Mouse (Mus musculus) intestine, embryonic 14.5 days (tissue): ENCODE measurements at regions not wholly inside any gene's neighbourhood (a gene's known extent, or its start where the extent isn't known, plus 50 kb on each side); places are given as distances from the start of the nearest gene placed in this dataset.
"Not testable (repeated sequence)": the region's sequence is repeated elsewhere in the genome, so short reads cannot be mapped to it uniquely, and the experiment has no call there.

Experiments used
- ATAC-seq: fragments of 200-750 bp; cut with Nextera tagmentation; replicated peaks from 2 replicates; pipeline ENCODE4 v1.8.0; 2017; ENCODE audit warnings: low read depth, moderate number of reproducible peaks, moderate TSS enrichment, moderate library complexity; ENCODE audit not compliant: low FRiP score, low TSS enrichment
- DNase-seq: peaks from one replicate; pipeline ENCODE4 v3.0.0-alpha.2; 2018; ENCODE audit warnings: low spot score
- H3K27ac ChIP-seq: fragments of 300-500 bp; sonication (generic); 2 replicates; pipeline ENCODE4 v1.5.1; 2014; ENCODE audit warnings: low read depth, mild to moderate bottlenecking, control low read depth
- H3K27me3 ChIP-seq: fragments of 300-500 bp; sonication (generic); replicated peaks from 2 replicates; pipeline ENCODE4 v1.6.1; 2014; ENCODE audit warnings: low read length, control low read depth; ENCODE audit not compliant: control insufficient read depth, insufficient read depth
- H3K36me3 ChIP-seq: fragments of 300-500 bp; sonication (generic); 2 replicates; pipeline ENCODE4 v1.6.1; 2014; ENCODE audit warnings: low read length, control low read depth; ENCODE audit not compliant: control insufficient read depth, insufficient read depth
- H3K4me1 ChIP-seq: fragments of 300-500 bp; sonication (generic); replicated peaks from 2 replicates; pipeline ENCODE4 v1.6.1; 2014; ENCODE audit warnings: low read length, control low read depth, mixed read lengths; ENCODE audit not compliant: control insufficient read depth, insufficient read depth
- H3K4me2 ChIP-seq: fragments of 300-500 bp; sonication (generic); 2 replicates; pipeline ENCODE4 v1.6.1; 2014; ENCODE audit warnings: low read length
- H3K4me3 ChIP-seq: fragments of 300-500 bp; sonication (generic); 2 replicates; pipeline ENCODE4 v1.5.1; 2014; ENCODE audit warnings: low read depth, low read length, control low read depth, mixed read lengths
- H3K9ac ChIP-seq: fragments of 300-500 bp; sonication (generic); 2 replicates; pipeline ENCODE4 v1.6.1; 2014; ENCODE audit warnings: mild to moderate bottlenecking, low read length
- H3K9me3 ChIP-seq: fragments of 300-500 bp; sonication (generic); 2 replicates; pipeline ENCODE4 v1.6.1; 2016; ENCODE audit warnings: low read length, control low read depth; ENCODE audit not compliant: control insufficient read depth
- WGBS: fragments of 180-500 bp; shearing (Covaris S2); extraction: QIAGEN DNeasy Blood & Tissue Kit; methylation state at CpG from one replicate; pipeline ENCODE4 v1.1.7; 2014; 5-methylcytosine and 5-hydroxymethylcytosine counted together

GRCm38 (mm10) chr13:102025547-102025946 is 257.5 kb upstream of the Pik3r1 start:
- 90% methylated on average over 2 of the region's 2 CpGs for WGBS
- not testable (repeated sequence) for H3K27me3 ChIP-seq, ATAC-seq, H3K4me3 ChIP-seq, H3K4me2 ChIP-seq, DNase-seq, H3K9ac ChIP-seq, H3K27ac ChIP-seq, H3K4me1 ChIP-seq, H3K36me3 ChIP-seq, H3K9me3 ChIP-seq

DNA sequence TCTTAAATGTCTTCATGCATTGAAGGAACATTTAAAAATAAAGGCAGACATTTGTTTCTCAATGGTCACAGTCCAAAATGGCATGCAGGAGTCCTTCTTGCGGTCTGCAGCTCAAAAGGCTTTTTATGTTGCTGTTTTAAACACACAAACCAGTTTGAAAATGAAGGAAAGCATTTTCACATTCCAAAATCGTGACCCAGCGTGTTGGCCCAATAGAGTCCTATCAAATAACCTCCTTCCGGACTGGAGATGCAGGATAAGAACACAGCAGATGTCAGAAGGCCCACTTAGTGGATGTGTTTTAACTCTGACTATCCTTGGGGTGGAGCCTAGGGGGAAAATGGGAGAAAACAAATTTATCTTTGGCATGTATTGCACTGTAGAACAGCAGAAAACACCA is 263.4 kb upstream of the Pik3r1 start:
- no peak overlapping the region for H3K27ac ChIP-seq
- no peak overlapping the region for H3K4me3 ChIP-seq
- no peak for ATAC-seq
- peaks cover 8% of the 10 kb centered on the region for H3K4me1 ChIP-seq
- H3K27me3 ChIP-seq: no peaks in the 10 kb centered on the region
- H3K9me3 ChIP-seq: no peaks in the 10 kb centered on the region
- no peak overlapping the region for H3K4me2 ChIP-seq
- WGBS: 85% methylated on average over 4 of the region's 4 CpGs
- H3K36me3 ChIP-seq: no peaks in the 10 kb centered on the region
- no peak overlapping the region for H3K9ac ChIP-seq
- DNase-seq: no peak

DNA sequence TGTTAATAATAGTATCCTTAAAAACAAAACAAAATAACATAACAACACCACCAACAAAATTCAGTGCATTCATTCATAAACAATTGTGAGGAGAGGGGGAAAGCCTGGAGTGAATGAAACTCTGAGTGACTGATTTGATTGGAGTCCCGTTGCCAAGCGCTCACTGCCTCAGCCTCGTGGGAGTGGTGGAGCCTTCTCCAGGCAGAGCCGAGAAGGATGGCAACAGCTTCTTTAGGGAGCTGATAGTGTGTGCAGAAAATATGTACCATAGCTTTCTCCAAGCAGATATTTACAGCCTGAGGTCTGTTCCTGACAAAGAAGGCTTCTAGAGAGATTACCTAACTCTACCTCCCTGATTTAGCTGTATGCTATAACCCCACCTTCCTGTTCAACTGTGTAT is 266.5 kb upstream of the Pik3r1 start:
- Histone ChIP-seq H3K27ac (no peak overlapping the region), H3K9ac (no peak overlapping the region), H3K4me1 (peaks cover 8% of the 10 kb centered on the region), H3K4me2 (no peak overlapping the region), H3K27me3 (no peaks in the 10 kb centered on the region), H3K4me3 (no peak overlapping the region), H3K9me3 (no peaks in the 10 kb centered on the region), H3K36me3 (no peaks in the 10 kb centered on the region)
- no peak for DNase-seq
- ATAC-seq: no peak
- 27% methylated on average over 4 of the region's 4 CpGs for WGBS

GRCm38 (mm10) chr13:102036001-102036400 is 268.0 kb upstream of the Pik3r1 start:
- Histone ChIP-seq H3K9ac (no peak overlapping the region), H3K27ac (no peak overlapping the region), H3K4me2 (no peak overlapping the region), H3K9me3 (no peaks in the 10 kb centered on the region), H3K4me3 (no peak overlapping the region), H3K4me1 (peaks cover 8% of the 10 kb centered on the region), H3K36me3 (no peaks in the 10 kb centered on the region), H3K27me3 (no peaks in the 10 kb centered on the region)
- ATAC-seq: no peak
- no peak for DNase-seq
- 78% methylated on average over 5 of the region's 5 CpGs for WGBS

DNA sequence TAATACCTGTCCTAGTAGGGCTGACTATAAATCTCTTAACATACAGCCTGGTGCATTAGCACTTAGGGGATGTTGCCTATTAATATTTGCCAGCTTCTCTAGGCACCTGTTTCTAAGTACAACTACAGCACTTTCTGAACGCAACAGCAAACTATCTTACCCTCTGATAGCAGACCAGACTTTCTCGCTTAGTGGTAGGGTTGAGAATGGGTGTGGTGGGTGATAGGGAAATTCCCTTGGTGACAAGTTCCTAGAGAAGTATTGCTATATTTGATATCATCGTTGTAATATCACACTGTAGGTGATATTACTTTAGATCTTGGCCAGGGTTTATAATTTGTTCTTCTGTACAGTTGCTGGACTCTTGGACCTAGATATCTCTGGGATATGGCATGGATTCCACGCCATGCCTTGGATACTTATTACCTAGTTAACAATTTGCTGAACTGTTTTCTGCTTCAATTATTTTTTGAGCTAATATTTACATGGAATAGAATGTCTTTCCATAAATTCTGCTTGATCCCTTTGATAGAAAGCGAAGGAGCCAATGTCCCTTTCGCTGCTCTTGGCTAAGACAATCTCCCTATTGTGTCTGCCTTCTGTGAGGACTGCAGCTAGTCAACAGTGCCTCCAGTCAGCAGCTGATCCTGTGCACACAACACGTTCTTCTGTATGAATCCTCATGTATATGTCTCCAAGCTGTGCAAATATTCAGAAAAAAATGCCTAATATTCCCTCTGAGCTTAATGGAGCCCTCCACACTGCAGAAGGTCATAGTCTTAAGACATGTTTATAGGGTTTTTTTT is 269.0 kb upstream of the Pik3r1 start:
- no peak for ATAC-seq
- no peak for DNase-seq
- no peak overlapping the region for H3K9ac ChIP-seq
- H3K4me3 ChIP-seq: no peak overlapping the region
- 68% methylated on average over 7 of the region's 7 CpGs for WGBS
- H3K27me3 ChIP-seq: no peaks in the 10 kb centered on the region
- no peak overlapping the region for H3K27ac ChIP-seq
- H3K36me3 ChIP-seq: no peaks in the 10 kb centered on the region
- H3K4me1 ChIP-seq: peaks cover 8% of the 10 kb centered on the region
- H3K9me3 ChIP-seq: no peaks in the 10 kb centered on the region
- H3K4me2 ChIP-seq: no peak overlapping the region

GRCm38 (mm10) chr13:102060213-102060612 is 292.2 kb upstream of the Pik3r1 start:
- no peak for DNase-seq
- H3K4me2 ChIP-seq: no peak overlapping the region
- H3K9me3 ChIP-seq: no peaks in the 10 kb centered on the region
- no peaks in the 10 kb centered on the region for H3K4me1 ChIP-seq
- H3K36me3 ChIP-seq: no peaks in the 10 kb centered on the region
- H3K9ac ChIP-seq: no peak overlapping the region
- no peaks in the 10 kb centered on the region for H3K27me3 ChIP-seq
- WGBS: 89% methylated on average over 3 of the region's 3 CpGs
- no peak overlapping the region for H3K4me3 ChIP-seq
- no peak overlapping the region for H3K27ac ChIP-seq
- no peak for ATAC-seq

GRCm38 (mm10) chr13:102064590-102065273 is 296.7 kb upstream of the Pik3r1 start:
- Histone ChIP-seq H3K36me3 (no peaks in the 10 kb centered on the region), H3K4me2 (no peak overlapping the region), H3K9me3 (no peaks in the 10 kb centered on the region), H3K9ac (no peak overlapping the region), H3K4me1 (no peaks in the 10 kb centered on the region), H3K27me3 (no peaks in the 10 kb centered on the region), H3K27ac (no peak overlapping the region), H3K4me3 (no peak overlapping the region)
- DNase-seq: peak; percentile 65
- ATAC-seq: peak; percentile 93
- WGBS: 27% methylated on average over 7 of the region's 7 CpGs

DNA sequence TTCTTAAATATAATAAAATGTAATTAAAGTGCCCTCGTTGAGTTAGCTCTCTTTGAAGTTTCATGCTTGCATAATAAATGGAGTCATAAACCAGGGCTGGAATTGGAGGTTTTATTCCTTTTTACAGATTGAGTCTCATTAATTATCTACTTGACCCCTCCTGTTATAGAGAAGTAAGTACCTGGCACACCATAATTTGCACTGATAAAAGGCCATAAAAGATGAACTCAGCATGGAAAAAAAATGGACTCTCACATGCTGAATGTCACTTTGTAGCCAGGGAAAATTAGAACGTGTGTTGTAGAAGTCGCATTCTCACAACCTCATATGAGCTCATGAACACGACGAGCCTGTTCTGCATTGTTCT is 297.2 kb upstream of the Pik3r1 start:
- no peak overlapping the region for H3K4me2 ChIP-seq
- no peak overlapping the region for H3K9ac ChIP-seq
- H3K9me3 ChIP-seq: no peaks in the 10 kb centered on the region
- H3K27ac ChIP-seq: no peak overlapping the region
- no peaks in the 10 kb centered on the region for H3K4me1 ChIP-seq
- no peak overlapping the region for H3K4me3 ChIP-seq
- DNase-seq (no peak), ATAC-seq (peak; percentile 88)
- WGBS: 47% methylated on average over 5 of the region's 5 CpGs
- H3K27me3 ChIP-seq: no peaks in the 10 kb centered on the region
- no peaks in the 10 kb centered on the region for H3K36me3 ChIP-seq

DNA sequence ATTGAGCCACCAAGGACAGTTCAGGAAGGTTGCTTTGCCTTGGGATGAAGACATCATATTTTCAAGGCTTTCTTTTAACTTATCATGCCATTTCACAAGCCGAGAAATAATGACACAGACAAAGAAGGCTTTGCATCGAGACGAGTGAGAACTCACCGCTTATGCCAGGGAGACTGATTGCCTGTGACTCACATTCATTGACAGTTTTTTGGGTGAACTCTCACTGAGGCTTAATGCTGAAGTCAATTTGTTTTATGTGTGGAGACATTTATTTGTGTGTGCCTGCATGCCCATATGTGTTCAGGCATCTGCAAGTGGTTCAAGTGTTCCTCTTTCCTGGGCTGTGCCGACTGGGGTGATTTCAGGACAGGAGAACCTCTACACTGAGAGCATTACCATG is 297.8 kb upstream of the Pik3r1 start:
- Histone ChIP-seq H3K27me3 (no peaks in the 10 kb centered on the region), H3K4me3 (no peak overlapping the region), H3K36me3 (no peaks in the 10 kb centered on the region), H3K9ac (no peak overlapping the region), H3K4me1 (no peaks in the 10 kb centered on the region), H3K4me2 (no peak overlapping the region), H3K9me3 (no peaks in the 10 kb centered on the region), H3K27ac (no peak overlapping the region)
- WGBS: 75% methylated on average over 5 of the region's 5 CpGs
- no peak for DNase-seq
- no peak for ATAC-seq
